Mouse (Mus musculus) ovary, adult 18-20 months (tissue): ENCODE measurements at regions not wholly inside any gene's neighbourhood (a gene's known extent, or its start where the extent isn't known, plus 50 kb on each side); places are given as distances from the start of the nearest gene placed in this dataset.
"Not testable (repeated sequence)": the region's sequence is repeated elsewhere in the genome, so short reads cannot be mapped to it uniquely, and the experiment has no call there.

Source experiments
- DNase-seq: peaks from one replicate; pipeline ENCODE4 v3.0.0; 2022; ENCODE audit warnings: low spot score, mixed read lengths

- no peak for DNase-seq
Measured at GRCm38 (mm10) chr14:45806726-45807280, 148.9 kb upstream of the Ddhd1 start.

- DNase-seq: no peak
Measured at GRCm38 (mm10) chr14:45807767-45808166, 149.8 kb upstream of the Ddhd1 start.

- no peak for DNase-seq
Measured at GRCm38 (mm10) chr14:45809491-45809890, 151.5 kb upstream of the Ddhd1 start.

GRCm38 (mm10) chr14:45810101-45810500, 152.2 kb upstream of the Ddhd1 start:
- no peak for DNase-seq

GRCm38 (mm10) chr14:45810630-45811029, 152.7 kb upstream of the Ddhd1 start:
- DNase-seq: no peak

- DNase-seq: no peak
Measured at GRCm38 (mm10) chr14:45815598-45815997, 157.7 kb upstream of the Ddhd1 start.

GRCm38 (mm10) chr14:45816611-45817010, 158.7 kb upstream of the Ddhd1 start:
- not testable (repeated sequence) for DNase-seq

GRCm38 (mm10) chr14:45817756-45818155, 159.8 kb upstream of the Ddhd1 start:
- DNase-seq: no peak

GRCm38 (mm10) chr14:45824601-45825000, 166.7 kb upstream of the Ddhd1 start:
- no peak for DNase-seq

GRCm38 (mm10) chr14:45826023-45826422, 168.1 kb upstream of the Ddhd1 start:
- DNase-seq: no peak

- no peak for DNase-seq
Measured at GRCm38 (mm10) chr14:45827096-45827495, 169.2 kb upstream of the Ddhd1 start.

- DNase-seq: no peak
Measured at GRCm38 (mm10) chr14:45830457-45830856, 172.5 kb upstream of the Ddhd1 start.

GRCm38 (mm10) chr14:45837039-45837438, 179.1 kb upstream of the Ddhd1 start:
- no peak for DNase-seq

GRCm38 (mm10) chr14:45843829-45844228, 185.9 kb upstream of the Ddhd1 start:
- no peak for DNase-seq

GRCm38 (mm10) chr14:45850588-45850987, 192.6 kb upstream of the Ddhd1 start:
- DNase-seq: peak; percentile 33

GRCm38 (mm10) chr14:45878428-45878827, 220.5 kb upstream of the Ddhd1 start:
- DNase-seq: no peak

- DNase-seq: no peak
Measured at GRCm38 (mm10) chr14:45920783-45921182, 262.8 kb upstream of the Ddhd1 start.

- no peak for DNase-seq
Measured at GRCm38 (mm10) chr14:45943581-45943980, 285.6 kb upstream of the Ddhd1 start.

GRCm38 (mm10) chr14:45944101-45944500, 286.2 kb upstream of the Ddhd1 start:
- no peak for DNase-seq

- no peak for DNase-seq
Measured at GRCm38 (mm10) chr14:45944506-45944905, 286.6 kb upstream of the Ddhd1 start.

GRCm38 (mm10) chr14:45956624-45957023, 298.7 kb upstream of the Ddhd1 start:
- no peak for DNase-seq

- DNase-seq: no peak
Measured at GRCm38 (mm10) chr14:45962474-45962873, 304.5 kb upstream of the Ddhd1 start.

GRCm38 (mm10) chr14:45964043-45964442, 306.1 kb upstream of the Ddhd1 start:
- DNase-seq: no peak

GRCm38 (mm10) chr14:45983206-45983857, 325.4 kb upstream of the Ddhd1 start:
- no peak for DNase-seq
